Mouse (Mus musculus) forebrain, embryonic 14.5 days (tissue): ENCODE results near the gene Timeless. TPM values are rescaled to one million over a fixed set of nuclear protein-coding genes. Genes with fewer than 3 reads are reported as not detected.
"Not testable (repeated sequence)": the region's sequence is repeated elsewhere in the genome, so short reads cannot be mapped to it uniquely, and the experiment has no call there.

Source experiments
- ATAC-seq: fragments of 200-750 bp; cut with Nextera tagmentation; 2 replicates; pipeline ENCODE4 v1.8.0; 2017; ENCODE audit warnings: mild to moderate bottlenecking, moderate library complexity
- DNase-seq: peaks from one replicate; pipeline ENCODE4 v3.0.0-alpha.2; 2015; ENCODE audit warnings: low spot score
- H3K27ac ChIP-seq: fragments of 300-500 bp; sonication (generic); 2 replicates; pipeline ENCODE4 v1.5.1; 2014; ENCODE audit warnings: low read depth, mild to moderate bottlenecking, control low read depth, low read length, moderate library complexity
- H3K27me3 ChIP-seq: fragments of 300-500 bp; sonication (generic); replicated peaks from 2 replicates; pipeline ENCODE4 v1.6.1; 2014; ENCODE audit warnings: low read length, control low read depth, mixed read lengths; ENCODE audit not compliant: control insufficient read depth, insufficient read depth
- H3K36me3 ChIP-seq: fragments of 300-500 bp; sonication (generic); 2 replicates; pipeline ENCODE4 v1.6.1; 2014; ENCODE audit warnings: low read length, control low read depth; ENCODE audit not compliant: control insufficient read depth, insufficient read depth
- H3K4me1 ChIP-seq: fragments of 300-500 bp; sonication (generic); 2 replicates; pipeline ENCODE4 v1.6.1; 2014; ENCODE audit warnings: antibody characterized with exemption, low read length, control low read depth; ENCODE audit not compliant: control insufficient read depth, insufficient read depth
- H3K4me2 ChIP-seq: fragments of 300-500 bp; sonication (generic); 2 replicates; pipeline ENCODE4 v1.6.1; 2014; ENCODE audit warnings: mild to moderate bottlenecking, control low read depth, low read length
- H3K4me3 ChIP-seq: fragments of 300-500 bp; sonication (generic); 2 replicates; pipeline ENCODE4 v1.5.1; 2014; ENCODE audit warnings: low read depth, low read length, control low read depth
- H3K9ac ChIP-seq: fragments of 300-500 bp; sonication (generic); 2 replicates; pipeline ENCODE4 v1.6.1; 2014; ENCODE audit warnings: mild to moderate bottlenecking, low read length, control low read depth, moderate library complexity
- H3K9me3 ChIP-seq: fragments of 300-500 bp; sonication (generic); replicated peaks from 2 replicates; pipeline ENCODE4 v1.6.1; 2016; ENCODE audit warnings: low read length, control low read depth, mixed read lengths; ENCODE audit not compliant: control insufficient read depth
- WGBS: fragments of 180-500 bp; shearing (Covaris S2); extraction: QIAGEN DNeasy Blood & Tissue Kit; methylation state at CpG from one replicate; pipeline ENCODE4 v1.1.7; 2014; 5-methylcytosine and 5-hydroxymethylcytosine counted together
- polyA plus RNA-seq: library from polyadenylated mRNA; unstranded; fragments of >200 nt; fragmentation: Nextera tagmentation; extraction: Ambion mirVana; gene quantifications from 2 replicates; pipeline ENCODE4 v1.2.1, GENCODE M21; 2014

The Timeless gene
- polyA plus RNA-seq, 1 experiment from 2014 or later: 27.2 TPM

GRCm38 (mm10) chr10:128258953-128259352 is 27.1 kb downstream of the Timeless start:
- no peaks in the 10 kb centered on the region for H3K4me1 ChIP-seq
- H3K9me3 ChIP-seq: no peaks in the 10 kb centered on the region
- 82% methylated on average over 4 of the region's 4 CpGs for WGBS
- ATAC-seq: no peak
- no peak for DNase-seq
- H3K27ac ChIP-seq: no peak overlapping the region
- no peaks in the 10 kb centered on the region for H3K27me3 ChIP-seq
- H3K4me3 ChIP-seq: no peak overlapping the region
- H3K36me3 ChIP-seq: no peaks in the 10 kb centered on the region
- no peak overlapping the region for H3K4me2 ChIP-seq
- no peak overlapping the region for H3K9ac ChIP-seq

GRCm38 (mm10) chr10:128259946-128260345 is 28.1 kb downstream of the Timeless start:
- Histone ChIP-seq H3K4me3 (no peak overlapping the region), H3K9ac (no peak overlapping the region), H3K27ac (no peak overlapping the region), H3K27me3 (no peaks in the 10 kb centered on the region), H3K36me3 (no peaks in the 10 kb centered on the region), H3K4me2 (no peak overlapping the region), H3K9me3 (no peaks in the 10 kb centered on the region), H3K4me1 (no peaks in the 10 kb centered on the region)
- WGBS: 90% methylated on average over 5 of the region's 5 CpGs
- ATAC-seq: no peak
- DNase-seq: no peak

GRCm38 (mm10) chr10:128260376-128260775 is 28.5 kb downstream of the Timeless start:
- not testable (repeated sequence) for H3K4me3 ChIP-seq, DNase-seq, H3K36me3 ChIP-seq, ATAC-seq, H3K4me1 ChIP-seq, H3K4me2 ChIP-seq, H3K27me3 ChIP-seq, H3K9ac ChIP-seq, H3K27ac ChIP-seq, H3K9me3 ChIP-seq
- 91% methylated on average over 7 of the region's 7 CpGs for WGBS

- H3K9ac ChIP-seq: no peak overlapping the region
- H3K27me3 ChIP-seq: no peaks in the 10 kb centered on the region
- ATAC-seq (no peak), DNase-seq (no peak)
- no peak overlapping the region for H3K4me2 ChIP-seq
- H3K9me3 ChIP-seq: no peaks in the 10 kb centered on the region
- H3K4me3 ChIP-seq: no peak overlapping the region
- no peaks in the 10 kb centered on the region for H3K4me1 ChIP-seq
- H3K36me3 ChIP-seq: no peaks in the 10 kb centered on the region
- 85% methylated on average over 22 of the region's 22 CpGs for WGBS
- H3K27ac ChIP-seq: no peak overlapping the region
Observed at GRCm38 (mm10) chr10:128262300-128262699, 30.4 kb downstream of the Timeless start.

DNA sequence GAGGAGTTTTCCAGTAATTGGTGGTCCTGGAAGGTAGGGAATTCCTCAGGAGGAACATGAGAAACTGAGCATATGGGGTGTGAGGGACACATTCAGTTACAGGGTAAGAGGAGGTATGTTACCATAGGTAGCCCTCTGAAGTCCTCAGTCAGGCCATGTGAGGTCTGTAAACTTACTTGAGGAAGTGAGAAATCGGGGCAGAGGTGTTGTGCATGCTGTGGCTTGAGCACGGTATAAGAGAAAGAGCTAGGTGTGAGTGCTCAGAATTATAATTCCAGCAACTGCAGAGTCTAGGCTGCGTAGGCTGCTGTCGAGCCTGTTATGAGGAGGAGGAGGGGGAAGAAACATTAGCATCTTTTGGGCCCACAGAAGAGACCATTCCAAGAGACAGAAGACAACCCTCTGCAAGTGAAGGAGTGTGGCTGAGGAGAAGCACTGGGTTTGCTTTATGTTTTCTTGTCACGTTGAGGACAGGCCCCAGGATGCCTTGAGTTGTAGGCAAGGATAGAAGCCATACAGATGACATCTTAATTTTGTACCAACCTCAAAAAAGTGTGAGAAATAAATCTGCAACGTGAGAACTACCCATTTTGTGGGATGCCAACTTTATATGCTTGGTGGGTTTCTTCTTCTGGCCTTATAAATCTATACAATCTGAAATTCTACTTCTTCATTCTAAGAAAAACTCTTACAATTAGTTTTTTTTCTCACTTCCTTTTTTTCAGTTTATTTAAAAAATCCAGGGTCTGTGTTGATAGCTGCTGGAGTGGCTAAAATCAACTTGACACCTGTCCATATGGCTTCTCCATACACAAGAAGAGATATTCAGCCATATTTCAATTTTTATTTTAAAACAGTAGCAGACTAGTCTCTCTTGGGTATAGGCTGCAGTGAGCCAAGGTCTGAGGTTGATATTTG is 31.8 kb downstream of the Timeless start:
- no peak for DNase-seq
- H3K4me1 ChIP-seq: no peaks in the 10 kb centered on the region
- no peak for ATAC-seq
- H3K4me3 ChIP-seq: no peak overlapping the region
- no peak overlapping the region for H3K4me2 ChIP-seq
- no peak overlapping the region for H3K9ac ChIP-seq
- H3K27me3 ChIP-seq: no peaks in the 10 kb centered on the region
- no peaks in the 10 kb centered on the region for H3K9me3 ChIP-seq
- 79% methylated on average over 6 of the region's 6 CpGs for WGBS
- H3K36me3 ChIP-seq: no peaks in the 10 kb centered on the region
- H3K27ac ChIP-seq: no peak overlapping the region

DNA sequence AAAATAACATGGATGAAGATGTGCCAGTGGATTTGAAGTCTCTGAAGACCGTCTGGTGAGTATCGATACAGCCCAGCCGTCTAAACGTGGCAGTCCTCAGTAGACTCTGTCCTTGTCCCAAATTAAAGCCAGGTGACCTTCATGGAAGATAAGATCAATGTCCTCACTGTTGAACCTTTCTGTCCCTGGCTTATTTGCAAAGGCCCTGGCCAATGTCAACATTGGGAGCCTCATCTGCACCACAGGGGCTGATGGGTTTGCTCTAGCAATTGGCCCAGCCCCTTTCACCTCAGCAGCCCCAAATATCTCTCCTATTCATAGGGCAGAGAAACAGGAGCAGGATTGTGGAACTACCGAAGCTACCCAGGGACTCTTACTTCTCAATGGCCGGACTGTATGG is 36.5 kb downstream of the Timeless start, which contains the start of gene Apof:
Gene Apof (plus strand): TSS at position 301 of the 400 bp plus-strand sequence.
- H3K9me3 ChIP-seq: no peaks in the 10 kb centered on the region
- no peak for ATAC-seq
- DNase-seq: no peak
- H3K36me3 ChIP-seq: no peaks in the 10 kb centered on the region
- no peak within 1 kb of the TSS for H3K27ac ChIP-seq
- no peaks in the 10 kb centered on the region for H3K27me3 ChIP-seq
- H3K4me1 ChIP-seq: 0 out of 2 replicates have a peak, but pooled peaks cover 2% of the 10 kb centered on the region
- WGBS: 83% methylated on average over 6 of the region's 6 CpGs
- no peak within 1 kb of the TSS for H3K9ac ChIP-seq
- H3K4me2 ChIP-seq: no peak within 1 kb of the TSS
- no peak within 1 kb of the TSS for H3K4me3 ChIP-seq

- H3K4me2 ChIP-seq: no peak overlapping the region
- no peak for ATAC-seq
- H3K27ac ChIP-seq: no peak overlapping the region
- H3K9ac ChIP-seq: no peak overlapping the region
- H3K4me3 ChIP-seq: no peak overlapping the region
- H3K9me3 ChIP-seq: no peaks in the 10 kb centered on the region
- H3K27me3 ChIP-seq: no peaks in the 10 kb centered on the region
- H3K4me1 ChIP-seq: 0 out of 2 replicates have a peak, but pooled peaks cover 2% of the 10 kb centered on the region
- H3K36me3 ChIP-seq: no peaks in the 10 kb centered on the region
- DNase-seq: no peak
- 91% methylated on average over 16 of the region's 16 CpGs for WGBS
Observed at GRCm38 (mm10) chr10:128269206-128269910, 37.5 kb downstream of the Timeless start.

- DNase-seq (peak; percentile 98), ATAC-seq (peak; percentile 100)
- Histone ChIP-seq H3K27ac (peak within 1 kb of the TSS; percentile 36; the same call in 1 of the 2 replicates), H3K4me1 (0 out of 2 replicates have a peak, but pooled peaks cover 2% of the 10 kb centered on the region), H3K9me3 (no peaks in the 10 kb centered on the region), H3K9ac (peak within 1 kb of the TSS; percentile 66), H3K4me3 (peak within 1 kb of the TSS; percentile 60), H3K4me2 (peak within 1 kb of the TSS; percentile 63), H3K27me3 (no peaks in the 10 kb centered on the region), H3K36me3 (no peaks in the 10 kb centered on the region)
- WGBS: under 1% methylated on average over 43 of the region's 43 CpGs
Observed at GRCm38 (mm10) chr10:128270287-128270841, 38.5 kb downstream of the Timeless start, which contains the start of gene Stat2. Gene Stat2, plus strand, starts transcription at chr10:128270559.
